Mouse (Mus musculus): ENCODE data around the gene S100a5.

DNA sequence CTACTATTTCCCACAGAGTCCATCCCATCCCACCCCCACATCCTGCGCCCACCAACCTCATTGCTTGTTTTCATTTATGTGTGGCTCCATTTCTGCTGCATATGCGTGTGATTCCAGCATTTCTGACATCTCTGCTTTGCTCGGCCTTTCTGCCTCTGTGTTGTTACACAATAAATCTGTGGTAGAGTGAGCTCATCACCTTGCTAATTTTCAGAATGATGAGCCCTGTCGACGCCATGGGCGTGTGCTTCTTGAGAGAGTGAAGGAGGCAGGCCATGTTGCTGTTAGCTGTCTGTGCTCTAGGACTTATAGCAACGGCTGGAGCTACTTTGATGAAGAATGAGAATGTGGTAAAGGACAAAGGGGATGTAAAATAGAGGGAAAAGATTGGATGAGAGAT, 32.7 kb downstream of the S100a5 start:
- TF ChIP-seq CTCF (IDR thresholded peaks at IDR 0.05; ENCODE audit: extremely low read depth, insufficient read depth, insufficient read length, insufficient replicate concordance), result no peak
- TF ChIP-seq POLR2A (IDR thresholded peaks at IDR 0.05; ENCODE audit: low read depth, low read length), result no peak
